Mouse (Mus musculus) intestine, embryonic 14.5 days (tissue): ENCODE measurements at regions not wholly inside any gene's neighbourhood (a gene's known extent, or its start where the extent isn't known, plus 50 kb on each side); places are given as distances from the start of the nearest gene placed in this dataset.
A peak's percentile ranks its signal among the peaks of the same experiment; 100 is the strongest.

Source experiments
- ATAC-seq: fragments of 200-750 bp; cut with Nextera tagmentation; replicated peaks from 2 replicates; pipeline ENCODE4 v1.8.0; 2017; ENCODE audit warnings: low read depth, moderate number of reproducible peaks, moderate TSS enrichment, moderate library complexity; ENCODE audit not compliant: low FRiP score, low TSS enrichment
- DNase-seq: peaks from one replicate; pipeline ENCODE4 v3.0.0-alpha.2; 2018; ENCODE audit warnings: low spot score
- H3K27ac ChIP-seq: fragments of 300-500 bp; sonication (generic); 2 replicates; pipeline ENCODE4 v1.5.1; 2014; ENCODE audit warnings: low read depth, mild to moderate bottlenecking, control low read depth
- H3K27me3 ChIP-seq: fragments of 300-500 bp; sonication (generic); replicated peaks from 2 replicates; pipeline ENCODE4 v1.6.1; 2014; ENCODE audit warnings: low read length, control low read depth; ENCODE audit not compliant: control insufficient read depth, insufficient read depth
- H3K36me3 ChIP-seq: fragments of 300-500 bp; sonication (generic); 2 replicates; pipeline ENCODE4 v1.6.1; 2014; ENCODE audit warnings: low read length, control low read depth; ENCODE audit not compliant: control insufficient read depth, insufficient read depth
- H3K4me1 ChIP-seq: fragments of 300-500 bp; sonication (generic); replicated peaks from 2 replicates; pipeline ENCODE4 v1.6.1; 2014; ENCODE audit warnings: low read length, control low read depth, mixed read lengths; ENCODE audit not compliant: control insufficient read depth, insufficient read depth
- H3K4me2 ChIP-seq: fragments of 300-500 bp; sonication (generic); 2 replicates; pipeline ENCODE4 v1.6.1; 2014; ENCODE audit warnings: low read length
- H3K4me3 ChIP-seq: fragments of 300-500 bp; sonication (generic); 2 replicates; pipeline ENCODE4 v1.5.1; 2014; ENCODE audit warnings: low read depth, low read length, control low read depth, mixed read lengths
- H3K9ac ChIP-seq: fragments of 300-500 bp; sonication (generic); 2 replicates; pipeline ENCODE4 v1.6.1; 2014; ENCODE audit warnings: mild to moderate bottlenecking, low read length
- H3K9me3 ChIP-seq: fragments of 300-500 bp; sonication (generic); 2 replicates; pipeline ENCODE4 v1.6.1; 2016; ENCODE audit warnings: low read length, control low read depth; ENCODE audit not compliant: control insufficient read depth
- WGBS: fragments of 180-500 bp; shearing (Covaris S2); extraction: QIAGEN DNeasy Blood & Tissue Kit; methylation state at CpG from one replicate; pipeline ENCODE4 v1.1.7; 2014; 5-methylcytosine and 5-hydroxymethylcytosine counted together

DNA sequence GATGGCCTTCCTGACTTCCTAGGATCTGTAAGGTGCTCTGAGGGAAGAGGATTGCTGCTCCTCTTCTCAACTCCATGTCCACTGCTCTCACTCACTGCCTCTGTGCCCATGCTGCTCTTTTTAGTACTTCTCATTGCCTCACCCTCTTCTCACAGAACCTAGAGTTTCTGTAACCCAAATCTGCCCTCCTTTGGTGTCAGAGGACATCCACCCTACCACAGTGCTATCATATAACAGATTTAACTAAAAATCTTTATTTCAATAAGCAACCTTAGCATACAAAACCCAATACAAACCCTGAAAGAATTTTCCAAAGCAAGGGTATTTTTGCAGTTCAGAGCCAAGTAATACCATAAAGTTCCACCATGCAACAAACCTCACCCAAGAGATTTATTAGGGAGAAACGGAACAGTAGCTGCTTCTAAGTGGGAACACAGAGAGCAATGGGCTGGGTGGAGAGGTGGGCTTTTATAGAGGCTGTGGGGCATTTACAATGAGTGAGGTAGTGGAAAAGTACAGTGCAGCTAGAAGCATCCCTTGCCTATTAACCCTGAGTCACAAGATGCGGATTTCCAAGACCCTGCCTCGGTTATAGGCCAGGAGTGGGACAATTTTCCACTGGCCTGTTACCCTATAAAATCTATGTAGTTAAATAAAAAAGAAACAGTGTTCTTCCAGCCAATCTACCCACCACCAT lies 306.8 kb downstream of the S1pr1 start:
- WGBS = 85% methylated on average over 3 of the region's 3 CpGs
- Histone ChIP-seq H3K4me2 (no peak overlapping the region), H3K27ac (no peak overlapping the region), H3K9me3 (no peaks in the 10 kb centered on the region), H3K9ac (no peak overlapping the region), H3K4me3 (no peak overlapping the region), H3K27me3 (no peaks in the 10 kb centered on the region), H3K4me1 (no peaks in the 10 kb centered on the region), H3K36me3 (no peaks in the 10 kb centered on the region)
- ATAC-seq = no peak
- DNase-seq = no peak

- no peaks in the 10 kb centered on the region for H3K36me3 ChIP-seq
- no peak overlapping the region for H3K27ac ChIP-seq
- no peak overlapping the region for H3K4me3 ChIP-seq
- DNase-seq (no peak), ATAC-seq (peak; percentile 50; the same call in 1 of the 2 replicates)
- WGBS = 71% methylated on average over 1 of the region's 1 CpGs
- H3K27me3 ChIP-seq = no peaks in the 10 kb centered on the region
- H3K4me2 ChIP-seq = no peak overlapping the region
- no peak overlapping the region for H3K9ac ChIP-seq
- no peaks in the 10 kb centered on the region for H3K4me1 ChIP-seq
- H3K9me3 ChIP-seq = no peaks in the 10 kb centered on the region
Measured at GRCm38 (mm10) chr3:115403330-115403986, 311.4 kb downstream of the S1pr1 start.

DNA sequence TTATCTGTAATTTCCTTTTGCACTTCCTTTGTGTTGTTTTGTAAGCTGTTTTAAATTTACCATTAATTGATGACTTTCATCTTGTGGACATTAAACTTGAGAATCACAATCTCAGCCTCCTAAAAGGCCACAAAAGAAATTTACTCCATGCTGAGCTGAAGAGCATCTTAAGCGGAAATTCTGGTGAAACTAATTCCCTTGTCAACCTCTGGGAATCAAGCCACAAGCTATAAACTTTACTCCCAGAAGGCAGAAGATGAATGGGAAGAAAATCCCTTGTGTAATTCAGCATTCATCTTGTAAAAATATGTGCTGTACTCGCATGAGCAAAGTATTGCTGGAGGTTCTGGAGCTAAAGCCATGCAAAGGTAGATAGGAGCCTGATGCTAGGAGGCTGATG lies 350.0 kb downstream of the S1pr1 start:
- Histone ChIP-seq H3K4me1 (no peaks in the 10 kb centered on the region), H3K9me3 (no peaks in the 10 kb centered on the region), H3K27me3 (no peaks in the 10 kb centered on the region), H3K27ac (no peak overlapping the region), H3K9ac (no peak overlapping the region), H3K4me3 (no peak overlapping the region), H3K36me3 (no peaks in the 10 kb centered on the region), H3K4me2 (no peak overlapping the region)
- ATAC-seq (no peak), DNase-seq (no peak)
- WGBS = 62% methylated on average over 2 of the region's 2 CpGs
